Mouse (Mus musculus) kidney, postnatal 25 days (tissue): ENCODE results near the gene Fam189a2.
A peak's percentile ranks its signal among the peaks of the same experiment; 100 is the strongest.

ENCODE experiments used
- DNase-seq, 2 experiments: peaks; one replicate each; pipeline ENCODE4 v3.0.0; 2021; ENCODE audit warnings: mixed read lengths in 2 of 2

Gene Fam189a2

GRCm38 (mm10) chr19:23968862-23969225, 62.0 kb downstream of the Fam189a2 start:
- no peak for DNase-seq

- DNase-seq, result no peak
Observed at GRCm38 (mm10) chr19:23968125-23968861, 62.5 kb downstream of the Fam189a2 start.

GRCm38 (mm10) chr19:23967156-23967555, 63.7 kb downstream of the Fam189a2 start:
- DNase-seq, result no peak

- DNase-seq, result no peak
Observed at GRCm38 (mm10) chr19:23966376-23966775, 64.4 kb downstream of the Fam189a2 start.

GRCm38 (mm10) chr19:23964401-23964910, 66.4 kb downstream of the Fam189a2 start:
- DNase-seq, result no peak

- peak; percentile 58 to 72 for DNase-seq
Observed at GRCm38 (mm10) chr19:23961516-23961915, 69.3 kb downstream of the Fam189a2 start.

- no peak for DNase-seq
Observed at GRCm38 (mm10) chr19:23960831-23961447, 69.9 kb downstream of the Fam189a2 start.

GRCm38 (mm10) chr19:23960275-23960674, 70.5 kb downstream of the Fam189a2 start:
- DNase-seq, result peak; percentile 67 to 77

- peak; percentile 11 to 52 for DNase-seq
Observed at GRCm38 (mm10) chr19:23959870-23960269, 70.9 kb downstream of the Fam189a2 start.

GRCm38 (mm10) chr19:23958925-23959324, 71.9 kb downstream of the Fam189a2 start:
- peak in 1 of 2 experiments; percentile 32 for DNase-seq

- peak in 1 of 2 experiments; percentile 19 for DNase-seq
Observed at GRCm38 (mm10) chr19:23957563-23957962, 73.3 kb downstream of the Fam189a2 start.

GRCm38 (mm10) chr19:23956299-23956975, 74.4 kb downstream of the Fam189a2 start:
- DNase-seq, result peak in 1 of 2 experiments; percentile 28

GRCm38 (mm10) chr19:23955461-23955860, 75.4 kb downstream of the Fam189a2 start:
- peak in 1 of 2 experiments; percentile 14 for DNase-seq

GRCm38 (mm10) chr19:23948301-23949000, 82.4 kb downstream of the Fam189a2 start:
- no peak for DNase-seq

- no peak for DNase-seq
Observed at GRCm38 (mm10) chr19:23947871-23948270, 82.9 kb downstream of the Fam189a2 start.

- no peak for DNase-seq
Observed at GRCm38 (mm10) chr19:23946751-23947150, 84.1 kb downstream of the Fam189a2 start.

- DNase-seq, result no peak
Observed at GRCm38 (mm10) chr19:23946026-23946685, 84.7 kb downstream of the Fam189a2 start.

GRCm38 (mm10) chr19:23942886-23943285, 87.9 kb downstream of the Fam189a2 start:
- DNase-seq, result no peak

- no peak for DNase-seq
Observed at GRCm38 (mm10) chr19:23941422-23941949, 89.3 kb downstream of the Fam189a2 start.

GRCm38 (mm10) chr19:23930826-23931225, 100.0 kb downstream of the Fam189a2 start:
- no peak for DNase-seq

- DNase-seq, result no peak
Observed at GRCm38 (mm10) chr19:23925541-23925940, 105.3 kb downstream of the Fam189a2 start.

GRCm38 (mm10) chr19:23924791-23925190, 106.0 kb downstream of the Fam189a2 start:
- DNase-seq, result no peak
